Mouse (Mus musculus) ES-Bruce4 (cell line): Measurements from ENCODE around the gene Eif4g1. TPM values are rescaled to one million over a fixed set of nuclear protein-coding genes. Genes with fewer than 3 reads are reported as not detected.

ENCODE experiments used
- H3K27ac ChIP-seq: 2 replicates; pipeline ENCODE4 v1.5.1; 2012; ENCODE audit warnings: low read length, inconsistent platforms; ENCODE audit not compliant: insufficient read depth
- H3K27me3 ChIP-seq: 2 replicates; pipeline ENCODE4 v1.6.1; 2012; ENCODE audit warnings: mild to moderate bottlenecking, low read length, inconsistent platforms; ENCODE audit not compliant: control insufficient read depth, poor library complexity, insufficient read depth, severe bottlenecking
- H3K36me3 ChIP-seq: 2 replicates; pipeline ENCODE4 v1.6.1; 2012; ENCODE audit warnings: inconsistent platforms, mild to moderate bottlenecking, low read length, moderate library complexity; ENCODE audit not compliant: control insufficient read depth, poor library complexity, insufficient read depth, severe bottlenecking
- H3K4me1 ChIP-seq: one replicate; pipeline ENCODE4 v1.8.1; 2011; ENCODE audit warnings: low read length; ENCODE audit not compliant: control insufficient read depth, insufficient read depth
- H3K4me3 ChIP-seq: 2 replicates; pipeline ENCODE4 v1.5.1; 2011; ENCODE audit warnings: low read depth, mild to moderate bottlenecking, low read length
- H3K9ac ChIP-seq: 2 replicates; pipeline ENCODE4 v1.6.1; 2012; ENCODE audit warnings: low read depth, mild to moderate bottlenecking, inconsistent platforms; ENCODE audit not compliant: poor library complexity, severe bottlenecking
- H3K9me3 ChIP-seq: replicated peaks from 2 replicates; pipeline ENCODE4 v1.6.1; 2012; ENCODE audit warnings: mild to moderate bottlenecking, low read length, inconsistent platforms; ENCODE audit not compliant: control insufficient read depth, poor library complexity, insufficient read depth, severe bottlenecking
- CTCF ChIP-seq: IDR thresholded peaks from one replicate; pipeline ENCODE4 v1.8.1; 2011; ENCODE audit warnings: low read depth, low read length
- EP300 ChIP-seq: IDR thresholded peaks from 2 replicates; pipeline ENCODE4 v1.6.1; 2011; ENCODE audit warnings: low read depth, low read length; ENCODE audit not compliant: insufficient read depth
- POLR2A ChIP-seq: IDR thresholded peaks from one replicate; pipeline ENCODE4 v1.8.1; 2011; ENCODE audit warnings: low read length; ENCODE audit not compliant: insufficient read depth
- polyA plus RNA-seq: library from polyadenylated mRNA; stranded (reverse); fragments of >200 nt; gene quantifications from 2 replicates; pipeline ENCODE4 v1.2.4, GENCODE M21; 2011; ENCODE audit warnings: low read depth; ENCODE audit not compliant: missing spikeins, insufficient read depth, insufficient read length

Eif4g1 gene
- polyA plus RNA-seq, 1 experiment, result 462 TPM

- Histone ChIP-seq H3K4me1 (no peaks in the 10 kb centered on the region), H3K27me3 (no peaks in the 10 kb centered on the region), H3K9me3 (no peaks in the 10 kb centered on the region), H3K9ac (peak overlapping the region; percentile 94), H3K27ac (no peak overlapping the region), H3K4me3 (peak overlapping the region; percentile 70), H3K36me3 (no peaks in the 10 kb centered on the region)
- TF ChIP-seq CTCF, result no peak
- no peak for TF ChIP-seq EP300
- TF ChIP-seq POLR2A, result no peak
These were observed 46.0 kb upstream of the Eif4g1 start for GRCm38 (mm10) chr16:20621991-20622685.

- H3K9me3 ChIP-seq, result no peaks in the 10 kb centered on the region
- no peaks in the 10 kb centered on the region for H3K36me3 ChIP-seq
- no peak overlapping the region for H3K9ac ChIP-seq
- H3K4me1 ChIP-seq, result no peaks in the 10 kb centered on the region
- H3K27me3 ChIP-seq, result no peaks in the 10 kb centered on the region
- TF ChIP-seq POLR2A (no peak), CTCF (no peak), EP300 (no peak)
- H3K27ac ChIP-seq, result no peak overlapping the region
- H3K4me3 ChIP-seq, result no peak overlapping the region
These were observed 44.9 kb upstream of the Eif4g1 start for GRCm38 (mm10) chr16:20623211-20623610.

GRCm38 (mm10) chr16:20628871-20629391 lies 39.2 kb upstream of the Eif4g1 start:
- Histone ChIP-seq H3K4me3 (no peak overlapping the region), H3K36me3 (no peaks in the 10 kb centered on the region), H3K9ac (peak overlapping the region; percentile 47; the same call in 1 of the 2 replicates), H3K27ac (no peak overlapping the region), H3K4me1 (peaks cover 2% of the 10 kb centered on the region), H3K27me3 (no peaks in the 10 kb centered on the region), H3K9me3 (no peaks in the 10 kb centered on the region)
- TF ChIP-seq CTCF (no peak), POLR2A (no peak), EP300 (no peak)

- no peak within 1 kb of the TSS for H3K27ac ChIP-seq
- no peaks in the 10 kb centered on the region for H3K27me3 ChIP-seq
These were observed 38.1 kb upstream of the Eif4g1 start, which contains the start of gene Ece2 for GRCm38 (mm10) chr16:20629731-20630634. TSS of gene Ece2 (plus strand) at chr16:20629828.

GRCm38 (mm10) chr16:20637410-20637809 lies 30.7 kb upstream of the Eif4g1 start:
- Histone ChIP-seq H3K4me1 (no peaks in the 10 kb centered on the region), H3K9ac (no peak overlapping the region), H3K27me3 (no peaks in the 10 kb centered on the region), H3K4me3 (no peak overlapping the region), H3K9me3 (no peaks in the 10 kb centered on the region), H3K27ac (no peak overlapping the region), H3K36me3 (no peaks in the 10 kb centered on the region)
- TF ChIP-seq POLR2A, result no peak
- no peak for TF ChIP-seq EP300
- TF ChIP-seq CTCF, result no peak

More at GRCm38 (mm10) chr16:20629731-20630634, 38.1 kb upstream of the Eif4g1 start, which contains the start of gene Ece2:
- peak within 1 kb of the TSS; percentile 74 for H3K4me3 ChIP-seq
- peaks cover 2% of the 10 kb centered on the region for H3K4me1 ChIP-seq
- peak within 1 kb of the TSS; percentile 47 for H3K9ac ChIP-seq
- TF ChIP-seq POLR2A, result no peak
- no peak for TF ChIP-seq EP300
- TF ChIP-seq CTCF, result no peak
- H3K36me3 ChIP-seq, result no peaks in the 10 kb centered on the region
- H3K9me3 ChIP-seq, result no peaks in the 10 kb centered on the region
